Mouse (Mus musculus) c-Kit-negative CD71-positive TER-119-positive erythroid progenitor cells, embryonic 14.5 days (primary cell): ENCODE results near the gene Sfxn1.

Experiments
- DNase-seq: peaks from one replicate; pipeline ENCODE4 v3.0.0-alpha.2; 2013; ENCODE audit warnings: low read depth, low spot score

The Sfxn1 gene

DNA sequence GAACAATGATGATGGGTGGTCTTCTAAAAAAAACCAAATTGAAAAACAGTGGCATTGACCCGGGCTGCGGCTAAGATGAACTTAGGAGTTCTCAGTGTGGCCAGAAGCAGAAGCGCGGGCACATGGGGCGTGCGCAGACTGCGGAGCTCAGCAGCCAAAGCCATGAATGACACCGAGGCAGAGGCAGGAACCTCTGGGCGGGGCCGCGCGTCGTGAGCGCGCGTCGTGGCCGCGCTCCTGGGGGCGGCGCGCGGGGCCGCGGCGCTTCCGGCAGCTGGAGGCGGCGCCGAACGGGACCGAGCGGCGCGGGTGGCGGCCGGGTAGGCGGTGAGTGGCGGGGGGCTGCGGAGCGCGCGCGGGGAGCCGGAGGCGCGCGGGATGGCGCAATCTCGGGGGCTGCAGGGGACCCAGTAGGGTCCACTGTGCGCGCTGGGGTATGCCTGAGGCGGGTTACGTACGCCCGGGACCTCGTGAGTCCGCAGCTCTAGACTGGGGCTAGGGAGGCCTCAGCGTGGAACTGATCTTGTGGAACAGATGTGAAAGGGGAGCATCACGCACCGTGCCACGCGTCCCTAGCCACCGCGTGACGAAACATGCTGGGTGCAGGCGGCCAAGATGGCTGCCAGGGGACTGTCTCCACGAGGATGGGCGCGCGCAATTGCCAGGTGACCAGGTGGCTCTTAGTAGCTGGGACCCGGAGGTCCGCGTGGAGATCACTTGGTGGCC is at the start of gene Sfxn1:
TSS of gene Sfxn1 (plus strand) at position 264 of the 726 bp plus-strand sequence.
- DNase-seq, result peak; percentile 30

DNA sequence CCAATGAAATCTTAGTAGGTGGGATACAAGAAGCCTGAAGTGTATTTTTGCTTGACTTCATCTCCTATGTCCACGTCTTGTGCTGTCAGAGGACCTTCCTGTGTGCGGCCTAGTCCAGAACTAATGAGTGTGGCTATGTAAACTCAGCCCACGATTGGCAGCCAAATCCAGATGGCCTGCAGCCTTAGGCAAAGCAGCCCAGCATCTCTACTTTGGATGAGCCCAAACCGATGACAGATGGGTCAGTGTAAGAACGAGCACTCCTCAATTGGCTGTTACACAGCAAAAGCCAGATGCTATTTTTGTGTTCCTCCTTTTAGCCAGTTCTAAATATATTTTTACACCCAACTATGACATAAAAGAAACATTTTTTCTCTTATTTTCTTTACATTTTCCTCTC is 48.4 kb upstream of the Sfxn1 start:
- no peak for DNase-seq

DNA sequence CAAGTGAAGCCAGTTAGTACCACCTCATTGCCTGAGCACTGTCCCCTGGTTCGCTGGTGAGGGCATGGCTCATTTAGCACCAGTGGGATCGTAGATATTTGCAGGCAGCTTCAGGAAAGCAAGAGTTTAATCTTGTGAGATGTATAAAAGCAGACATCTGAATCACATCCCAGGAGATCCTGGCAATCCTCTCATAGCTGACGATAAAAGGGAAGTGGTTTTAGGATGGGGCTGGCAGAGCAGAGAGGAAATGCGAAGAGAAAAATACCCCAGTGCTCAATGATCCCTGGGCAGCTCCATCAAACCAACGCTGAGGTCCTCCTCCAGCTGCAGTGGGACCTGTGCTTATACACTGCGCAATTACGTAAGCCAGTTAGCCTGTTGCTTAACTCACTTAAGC is 44.6 kb upstream of the Sfxn1 start:
- no peak for DNase-seq

DNA sequence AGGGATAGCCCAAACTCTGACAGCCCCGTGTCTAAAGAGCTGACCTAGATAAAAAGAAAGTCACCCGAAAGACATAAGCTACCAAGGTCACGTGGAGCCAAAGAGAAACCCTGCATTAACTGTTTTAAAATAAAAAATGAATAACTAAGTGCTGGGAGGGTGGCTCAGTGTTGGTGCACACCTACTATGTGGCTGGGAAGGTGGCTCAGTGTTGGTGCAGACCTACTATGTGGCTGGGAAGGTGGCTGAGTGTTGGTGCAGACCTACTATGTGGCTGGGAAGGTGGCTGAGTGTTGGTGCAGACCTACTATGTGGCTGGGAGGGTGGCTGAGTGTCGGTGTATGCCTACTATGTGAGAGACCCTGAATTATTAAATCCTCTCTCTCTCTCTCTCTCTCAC is 38.0 kb upstream of the Sfxn1 start:
- DNase-seq, result no peak

DNA sequence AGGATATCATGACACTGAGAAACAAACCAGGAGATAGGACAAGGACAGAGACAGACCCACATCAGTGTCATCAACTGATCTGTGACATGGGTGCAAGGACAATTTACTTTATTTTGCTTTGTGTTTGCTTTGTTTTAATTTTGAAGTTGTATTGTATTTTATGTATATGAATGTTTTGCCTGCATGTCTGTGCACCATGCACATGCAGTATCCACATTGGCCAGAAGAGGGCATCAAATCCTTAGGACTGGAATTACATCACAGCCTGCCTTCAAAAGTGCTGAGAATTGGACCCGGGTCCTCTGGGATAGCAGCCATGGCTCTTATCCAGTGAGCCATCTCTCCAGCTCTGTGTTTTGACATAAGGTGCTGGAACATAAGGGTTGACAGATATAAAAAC is 36.1 kb upstream of the Sfxn1 start:
- peak; percentile 1 for DNase-seq

DNA sequence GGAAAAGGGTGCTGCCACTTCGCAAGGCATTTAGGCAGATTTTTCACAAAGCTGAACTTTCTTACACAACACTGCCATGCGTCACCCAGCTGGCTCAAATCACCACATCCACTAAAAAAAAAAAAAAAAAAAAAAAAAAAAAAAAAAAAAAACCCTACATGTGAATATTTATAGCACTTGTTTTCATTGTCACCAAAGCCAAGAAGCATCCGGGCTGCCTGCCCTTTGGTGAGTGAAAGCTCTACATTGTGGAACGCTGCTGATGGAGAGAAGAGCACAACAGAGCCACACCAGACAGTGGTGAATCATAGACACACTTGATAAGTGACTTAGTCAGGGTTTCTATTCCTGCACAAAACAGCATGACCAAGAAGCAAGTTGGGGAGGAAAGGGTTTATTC is 33.7 kb upstream of the Sfxn1 start:
- DNase-seq, result no peak

DNA sequence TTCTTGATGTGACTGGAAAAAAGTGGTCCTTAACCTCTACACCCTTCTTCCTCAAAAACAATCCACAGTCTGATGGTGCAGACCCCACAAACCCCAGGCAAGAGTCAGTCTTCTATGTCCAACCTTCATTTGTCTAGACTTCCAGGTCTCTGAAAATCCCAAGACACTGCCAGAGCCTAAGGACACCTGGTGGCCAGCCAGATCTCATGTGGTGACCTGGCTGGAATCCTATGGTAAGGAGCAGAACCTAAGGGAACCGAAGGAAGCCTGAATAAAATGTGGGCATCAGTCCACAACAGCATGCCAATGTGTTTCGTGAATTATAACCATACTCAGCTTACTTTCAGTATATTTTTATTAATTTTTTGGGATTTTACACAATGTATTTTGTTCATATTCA is 31.4 kb upstream of the Sfxn1 start:
- no peak for DNase-seq

DNA sequence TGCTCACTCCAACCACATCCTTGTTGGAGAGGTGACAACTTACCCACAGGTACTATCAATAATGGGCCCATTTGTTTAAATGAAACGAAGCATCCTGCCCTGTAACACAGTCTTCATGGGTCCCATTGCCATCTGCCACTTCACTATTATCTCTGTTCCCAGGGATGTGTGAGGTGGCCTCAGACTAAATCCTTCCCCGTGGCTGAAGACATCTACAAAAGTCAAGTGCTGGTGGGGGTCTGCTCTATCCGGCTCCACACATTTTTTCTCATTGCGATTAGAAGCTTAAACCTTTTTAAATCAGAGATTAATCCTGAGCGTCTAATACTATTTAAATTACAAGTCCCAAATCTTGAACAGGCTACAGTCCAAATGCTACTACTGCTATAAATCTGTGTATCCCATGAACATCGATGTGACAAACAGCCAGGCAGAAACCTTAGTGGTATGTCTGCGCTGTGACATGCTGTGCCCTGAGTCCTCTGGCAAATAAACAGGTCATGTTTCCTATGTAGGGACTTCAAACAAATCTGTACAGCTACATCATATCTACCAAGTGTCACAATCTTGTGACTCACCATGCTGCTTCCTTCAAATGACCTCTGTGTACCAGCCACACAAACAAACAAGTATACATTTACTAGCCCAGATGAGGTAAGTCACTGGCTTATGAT is 22.9 kb upstream of the Sfxn1 start:
- DNase-seq, result no peak

DNA sequence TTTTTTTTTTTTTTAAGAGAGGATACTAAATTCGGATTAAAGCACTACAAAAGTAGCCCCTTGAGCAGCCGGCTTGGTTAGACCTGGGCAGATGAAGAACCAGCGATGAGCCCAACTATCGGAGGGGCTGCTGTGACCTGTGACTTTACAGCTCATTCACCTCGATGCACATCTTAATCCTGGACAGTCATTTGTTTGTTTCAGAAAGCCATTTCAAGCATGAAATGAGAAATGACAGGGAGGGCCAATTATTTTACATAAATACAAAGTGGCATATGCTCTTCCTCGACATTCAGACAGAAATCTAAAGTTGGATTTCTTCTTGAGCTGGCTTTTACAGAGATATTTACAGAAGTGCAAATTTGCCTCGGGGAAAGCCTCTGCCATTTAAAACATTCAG is 20.0 kb upstream of the Sfxn1 start:
- no peak for DNase-seq

DNA sequence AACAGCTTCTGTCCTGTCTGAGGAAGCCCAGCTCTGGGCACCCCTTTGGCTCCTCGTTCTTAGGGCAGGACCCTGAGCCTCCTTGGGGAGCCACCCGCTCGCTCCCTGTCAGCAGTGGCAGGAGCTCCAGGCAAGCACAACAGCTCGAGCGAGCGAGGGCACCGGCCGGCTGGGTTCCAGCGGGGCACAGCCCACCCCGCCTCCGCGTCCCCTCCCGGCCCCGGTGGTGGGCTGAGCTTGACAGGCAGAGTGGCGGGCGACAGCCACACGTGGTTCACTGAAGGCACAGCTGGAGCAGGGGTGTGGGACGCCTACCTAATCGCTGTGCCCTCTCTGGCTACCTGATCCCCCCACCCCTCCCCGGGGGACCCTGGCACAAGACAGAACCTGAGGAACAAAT is 16.7 kb upstream of the Sfxn1 start:
- DNase-seq, result no peak

DNA sequence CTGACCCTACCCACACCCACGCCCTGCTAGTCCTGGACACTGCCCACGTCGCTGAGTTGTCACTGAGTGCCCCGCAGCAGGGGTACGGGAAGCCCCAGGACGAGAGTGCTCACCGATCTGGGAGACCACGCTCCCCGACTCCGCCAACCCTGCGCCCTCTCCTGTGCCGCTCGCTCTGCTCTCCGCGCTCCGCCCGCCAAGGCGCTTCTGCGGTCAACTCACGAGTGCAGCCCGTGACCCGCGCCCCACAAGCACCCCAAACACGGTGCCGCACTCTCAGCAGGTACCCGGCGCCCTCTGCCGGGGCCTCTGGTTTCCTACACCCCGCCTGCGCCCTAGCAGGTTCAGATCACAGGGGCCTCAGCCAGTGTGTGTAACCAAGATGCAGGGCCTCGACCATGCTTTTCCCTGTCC is 16.2 kb upstream of the Sfxn1 start, which contains the start of gene Drd1:
TSS of gene Drd1 (minus strand) at position 258 of the 414 bp plus-strand sequence.
- DNase-seq, result no peak

DNA sequence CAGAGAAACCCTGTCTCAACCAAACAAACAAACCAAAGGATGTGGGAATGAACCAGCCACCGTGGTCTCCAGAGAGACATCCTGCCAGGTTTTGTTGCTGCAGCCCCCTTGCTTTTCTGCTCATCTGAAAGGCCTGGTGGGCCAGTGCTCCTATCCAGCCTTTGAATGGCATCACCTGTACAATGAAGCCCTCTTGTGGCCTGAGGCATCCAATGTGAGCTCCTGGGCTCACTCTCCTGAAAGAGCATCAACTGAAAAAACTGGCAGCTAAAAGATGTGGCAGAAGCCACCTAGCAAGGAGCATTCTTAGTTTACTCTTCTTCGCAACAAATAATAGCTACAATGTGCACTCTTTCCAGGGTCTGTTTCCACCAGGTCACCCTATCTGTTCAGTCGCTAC is 9.6 kb upstream of the Sfxn1 start:
- no peak for DNase-seq

DNA sequence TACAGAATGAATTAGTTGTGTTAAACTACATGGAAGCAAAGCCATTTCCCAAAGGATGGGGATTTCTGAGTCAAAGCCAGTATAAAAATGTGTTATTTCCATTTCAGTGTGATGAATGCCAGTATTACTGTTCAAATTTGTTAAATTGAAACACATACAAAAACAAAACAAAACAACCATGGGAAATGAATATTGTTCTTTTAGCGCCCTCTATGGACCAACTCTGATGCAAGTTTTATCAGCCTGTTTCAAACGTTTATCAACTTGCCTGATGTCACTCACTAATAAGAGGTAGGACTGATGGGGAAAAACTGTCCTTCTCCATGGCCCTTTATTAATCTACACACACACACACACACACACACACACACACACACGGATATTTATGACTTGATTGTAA is 8.4 kb upstream of the Sfxn1 start:
- DNase-seq, result no peak

DNA sequence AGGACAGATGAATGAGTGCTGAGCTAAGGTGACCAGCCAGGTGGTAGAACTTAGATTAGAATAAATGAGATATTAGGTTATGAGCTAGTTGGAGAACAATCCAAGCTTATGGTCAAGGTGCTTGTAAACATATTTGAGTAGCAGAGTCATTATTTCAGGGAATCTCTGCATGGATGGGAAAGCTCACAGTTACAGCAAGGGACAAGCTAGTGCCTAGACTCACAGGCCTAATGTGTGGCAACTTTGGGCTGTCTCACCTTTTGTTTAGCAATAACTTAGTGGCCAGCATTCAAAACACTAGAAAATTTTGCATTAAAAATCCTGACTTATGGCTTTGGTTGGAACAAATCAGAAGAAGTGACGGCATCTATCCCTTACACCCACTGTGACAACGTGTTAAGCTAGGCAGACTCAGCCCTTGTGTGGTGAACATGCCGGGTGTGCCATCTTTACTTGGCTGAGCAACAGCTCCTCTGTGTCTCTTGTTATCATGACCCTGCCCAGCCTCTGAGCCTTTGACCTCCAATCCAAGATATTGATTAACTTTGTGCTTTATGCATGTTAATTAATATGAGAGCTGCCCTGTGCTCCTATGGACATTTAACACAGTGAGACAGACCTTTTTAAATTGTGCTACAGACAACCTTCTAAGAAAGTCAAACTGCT is 5.5 kb upstream of the Sfxn1 start:
- DNase-seq, result no peak

DNA sequence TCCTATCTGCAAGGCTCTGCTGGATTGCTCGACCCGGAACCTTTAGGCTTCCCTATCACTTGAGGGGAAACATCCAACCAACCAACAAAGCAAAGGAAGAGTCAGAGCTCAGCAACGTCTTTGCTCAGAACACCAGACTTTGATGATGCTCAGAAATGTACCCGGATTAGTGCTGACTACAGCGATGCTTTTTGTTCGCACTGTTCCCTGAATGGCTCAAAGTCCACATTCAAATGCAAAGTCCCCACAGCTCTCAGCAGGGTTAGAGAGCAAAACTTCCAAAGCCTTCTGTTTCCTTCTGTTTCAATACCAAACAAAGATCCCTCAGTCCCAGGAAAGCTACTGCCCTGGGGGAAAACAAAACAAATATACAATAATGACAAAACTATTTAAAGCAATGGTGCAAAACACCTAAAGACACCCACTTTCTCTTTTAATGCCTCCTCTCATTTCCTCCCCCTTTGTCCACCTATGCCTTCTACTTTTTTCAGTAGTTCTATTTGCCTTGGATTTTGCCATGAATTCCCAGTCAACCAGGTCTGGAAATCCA is 4.0 kb upstream of the Sfxn1 start:
- no peak for DNase-seq

DNA sequence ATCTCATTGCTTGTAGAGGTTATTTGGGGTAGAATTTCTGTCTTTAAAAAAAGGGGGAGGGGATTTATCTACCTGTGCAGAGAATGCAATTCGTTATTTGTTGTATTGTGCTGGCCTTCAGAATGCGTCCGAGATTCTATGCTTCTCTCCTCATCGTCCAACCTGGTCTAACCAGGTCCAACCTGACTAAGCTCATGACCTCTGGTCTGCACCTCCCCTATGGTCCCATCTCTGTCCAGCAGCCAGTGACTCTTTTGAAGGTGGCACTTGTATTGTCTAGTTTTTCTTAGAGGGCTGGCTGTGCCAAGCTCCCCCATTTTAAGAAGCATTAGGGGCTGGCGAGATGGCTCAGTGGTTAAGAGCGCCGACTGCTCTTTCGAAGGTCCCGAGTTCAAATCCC is 658 bp upstream of the Sfxn1 start:
- no peak for DNase-seq

DNA sequence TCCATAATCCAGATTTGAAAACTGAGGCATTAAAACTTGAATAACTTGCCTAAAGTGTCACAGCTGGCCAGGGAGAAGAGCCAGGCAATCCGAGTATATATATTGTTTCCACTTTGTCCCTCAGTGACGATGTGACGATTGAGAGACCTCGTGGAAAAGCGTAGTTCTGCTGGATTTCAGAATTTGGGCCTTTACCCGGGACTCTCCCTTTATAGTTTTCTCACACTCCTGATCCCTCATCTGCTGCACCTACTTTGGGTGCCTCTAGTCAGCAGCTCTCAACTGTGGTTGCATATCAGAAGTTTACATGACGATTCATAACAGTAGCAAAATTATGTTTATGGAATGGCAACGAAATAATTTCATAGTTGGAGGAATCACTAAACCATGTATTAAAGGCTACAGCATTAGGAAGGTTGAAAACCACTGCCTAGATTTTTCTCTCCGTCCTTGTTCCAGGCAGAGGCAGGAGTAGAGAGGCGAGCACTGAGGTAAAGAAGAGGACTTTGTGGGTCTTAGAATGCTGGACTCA is 923 bp downstream of the Sfxn1 start:
- no peak for DNase-seq

DNA sequence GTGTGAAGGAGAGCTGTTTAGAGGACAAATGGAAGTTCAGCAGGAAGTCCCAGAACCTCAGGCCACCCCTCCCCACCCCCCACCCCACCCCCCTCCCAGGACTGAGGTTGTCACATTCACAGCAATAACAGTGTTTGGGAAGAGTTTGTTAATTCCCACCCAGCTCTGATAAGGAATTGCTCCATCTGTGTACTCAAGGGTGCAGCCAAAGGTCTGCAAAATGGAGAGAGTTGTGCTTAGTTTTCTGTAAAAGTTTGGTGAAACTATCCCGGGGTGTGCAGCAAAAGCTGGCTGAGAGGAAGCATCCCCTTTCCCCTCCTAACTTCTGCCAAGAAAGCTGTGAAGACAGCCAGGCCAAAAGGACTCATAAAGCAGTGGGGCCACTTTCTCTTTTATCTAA is 1.4 kb downstream of the Sfxn1 start:
- DNase-seq, result no peak

DNA sequence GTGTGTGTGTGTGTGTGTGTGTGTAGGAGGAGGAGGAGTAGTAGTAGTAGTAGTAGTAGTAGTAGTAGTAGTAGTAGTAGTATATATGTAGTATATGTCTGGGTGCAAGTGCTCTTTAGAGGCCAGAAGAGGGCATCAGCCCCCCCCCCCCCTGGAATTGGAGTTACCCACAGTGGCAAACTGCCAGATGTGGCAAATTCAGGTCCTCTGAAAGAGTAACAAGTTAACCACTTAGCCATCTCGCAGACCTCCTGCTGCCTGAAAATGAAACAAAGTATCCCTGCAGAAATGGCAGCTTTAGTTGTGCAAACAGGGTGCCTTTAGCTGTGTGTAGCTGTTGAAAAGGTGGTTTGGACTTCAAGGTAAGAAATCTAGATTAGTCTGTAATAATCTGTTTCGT is 1.8 kb downstream of the Sfxn1 start:
- no peak for DNase-seq

DNA sequence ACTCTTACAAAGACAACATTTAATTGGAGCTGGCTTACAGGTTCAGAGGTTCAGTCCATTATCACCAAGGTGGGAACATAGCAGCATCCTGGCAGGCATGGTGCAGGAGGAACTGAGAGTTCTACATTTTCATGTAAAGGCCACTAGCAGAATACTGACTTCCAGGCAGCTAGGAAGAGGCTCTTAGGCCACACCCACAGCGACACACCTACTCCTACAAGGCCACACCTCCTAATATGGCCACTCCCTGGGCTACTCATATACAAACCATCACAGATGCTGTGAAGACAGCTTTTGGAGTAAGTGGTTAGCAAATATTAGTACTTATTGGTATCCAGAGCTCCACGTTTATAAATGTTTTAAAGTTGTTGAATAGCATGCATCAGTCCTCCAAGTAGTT is 3.7 kb downstream of the Sfxn1 start:
- no peak for DNase-seq

DNA sequence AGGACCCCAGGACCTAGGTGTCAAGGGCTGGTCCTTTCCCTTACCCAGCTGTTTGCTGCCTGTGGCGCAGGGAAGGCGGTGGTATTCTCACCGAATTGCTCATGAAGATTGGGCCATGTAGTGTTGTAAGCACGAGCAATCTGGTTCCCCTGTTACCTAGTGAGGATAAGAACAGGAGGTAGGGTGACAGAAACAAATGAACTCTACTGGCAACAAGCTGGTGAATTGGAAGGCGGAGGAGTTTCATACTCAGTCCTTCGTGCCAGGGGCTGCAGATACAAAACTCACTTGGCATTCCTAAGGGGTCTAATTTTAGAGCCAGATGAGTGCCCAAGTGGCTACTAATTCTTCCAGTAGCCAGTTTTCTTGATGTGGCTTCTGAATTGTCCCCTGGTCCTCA is 4.4 kb downstream of the Sfxn1 start:
- no peak for DNase-seq

DNA sequence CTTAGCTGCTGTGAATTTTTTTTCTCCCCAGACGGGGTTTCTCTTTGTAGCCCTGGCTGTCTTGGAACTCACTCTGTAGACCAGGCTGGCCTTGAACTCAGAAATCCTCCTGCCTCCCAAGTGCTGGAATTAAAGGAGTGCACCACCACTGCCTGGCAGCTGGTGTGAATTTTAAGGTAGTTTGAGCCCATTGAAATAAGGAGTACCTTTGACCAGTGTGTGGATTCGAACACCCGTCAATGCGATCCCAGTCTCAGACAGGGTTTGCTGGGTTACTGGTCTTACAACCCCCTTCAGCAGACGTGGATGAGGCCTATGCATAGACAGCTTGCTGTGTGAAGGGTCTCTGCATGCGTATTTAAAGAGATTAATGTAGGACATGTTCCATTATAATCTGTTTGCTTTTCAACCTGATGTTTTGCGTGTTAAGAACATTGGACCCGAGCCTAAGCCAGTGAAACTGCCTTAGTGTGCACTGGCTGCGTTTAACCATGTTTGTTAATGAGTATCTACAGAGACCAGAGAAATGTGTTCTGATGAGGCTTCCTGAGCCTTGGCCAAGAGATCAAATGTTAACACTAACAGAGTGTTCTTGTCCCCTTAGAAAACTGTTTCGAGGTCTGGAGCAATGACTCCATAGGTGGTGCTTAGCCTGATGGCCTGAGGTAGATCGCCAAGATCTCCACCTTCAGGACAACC is 5.2 kb downstream of the Sfxn1 start:
- no peak for DNase-seq
